Mouse (Mus musculus) left cerebral cortex, postnatal 14 days (tissue): ENCODE measurements around the gene Stk24. TPM values are rescaled to one million over a fixed set of nuclear protein-coding genes. Genes with fewer than 3 reads are reported as not detected.

ENCODE experiments used
- DNase-seq, 2 experiments: peaks; one replicate each; pipeline ENCODE4 v3.0.0; 2021 to 2022; ENCODE audit warnings: low spot score in 2 of 2, mixed read lengths in 1 of 2
- intact Hi-C: fragments of 180-260 bp; cut with DNase I; formaldehyde crosslinking; loops from one replicate; pipeline ENCODE4 v1.15.1; 2025
- total RNA-seq, 2 experiments: library from RNA; stranded (reverse); gene quantifications; 2 replicates each; pipeline ENCODE4 v1.2.3; 2021

Stk24 gene
- total RNA-seq, 2 experiments from 2014 or later: 49.5 to 50.0 TPM

GRCm38 (mm10) chr14:121356336-121356862 lies 23.4 kb downstream of the Stk24 start:
- DNase-seq: no peak
- intact Hi-C loops: no loop called here

GRCm38 (mm10) chr14:121355732-121356131 lies 24.1 kb downstream of the Stk24 start:
- intact Hi-C loops: no loop called here

GRCm38 (mm10) chr14:121353648-121354377 lies 26.0 kb downstream of the Stk24 start:
- intact Hi-C loops: no loop called here
- DNase-seq: no peak

More at GRCm38 (mm10) chr14:121355732-121356131, 24.1 kb downstream of the Stk24 start:
- no peak for DNase-seq

- DNase-seq: no peak
- intact Hi-C loops: no loop called here
These were observed 27.1 kb downstream of the Stk24 start for GRCm38 (mm10) chr14:121352744-121353143.

- DNase-seq: no peak
- intact Hi-C loops: no loop called here
These were observed 28.1 kb downstream of the Stk24 start for GRCm38 (mm10) chr14:121351737-121352136.

- DNase-seq: no peak
- intact Hi-C loops: no loop called here
These were observed 29.8 kb downstream of the Stk24 start for GRCm38 (mm10) chr14:121350011-121350410.

DNA sequence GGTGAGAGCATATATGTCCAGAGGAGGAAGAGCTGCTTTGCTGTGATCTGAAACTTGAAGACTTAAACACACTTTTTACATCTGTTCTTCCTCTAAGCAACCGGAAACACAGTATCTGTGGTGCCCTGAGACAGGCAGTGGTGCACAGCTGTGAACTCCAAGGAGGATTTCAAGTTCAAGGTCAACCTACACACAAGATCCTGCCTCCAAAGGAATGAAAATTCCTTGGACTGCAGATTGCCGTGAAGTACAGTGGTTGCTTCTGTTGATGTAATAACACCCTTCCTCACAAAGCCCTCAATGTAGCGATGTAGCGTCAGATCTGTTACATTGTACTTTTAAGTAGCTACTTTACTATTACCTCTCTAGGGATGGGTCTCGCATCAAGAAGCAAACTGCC lies 30.5 kb downstream of the Stk24 start:
- DNase-seq: no peak
- intact Hi-C loops: no loop called here

- DNase-seq: no peak
- intact Hi-C loops: no loop called here
These were observed 31.6 kb downstream of the Stk24 start for GRCm38 (mm10) chr14:121348256-121348655.

GRCm38 (mm10) chr14:121347134-121347533 lies 32.7 kb downstream of the Stk24 start:
- intact Hi-C loops: no loop called here
- no peak for DNase-seq

DNA sequence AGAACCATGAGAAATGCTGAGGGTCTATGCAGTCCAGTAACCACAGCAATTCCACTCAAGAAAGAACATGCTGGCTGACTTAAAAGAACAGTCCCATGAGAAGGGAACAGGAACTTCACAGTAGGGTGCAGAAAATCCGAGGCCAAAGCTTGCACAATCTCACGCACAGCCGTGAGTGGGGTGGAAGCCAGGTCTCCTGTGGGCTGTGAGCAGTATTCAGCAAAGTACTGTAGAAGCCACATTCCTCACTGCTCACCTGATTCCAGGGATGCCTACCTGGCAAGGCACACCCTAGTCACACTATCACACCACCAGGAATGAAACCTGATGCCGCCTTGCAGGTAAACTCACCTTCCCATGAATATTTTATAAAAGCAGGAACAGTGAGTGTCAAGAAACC lies 33.2 kb downstream of the Stk24 start:
- no peak for DNase-seq
- intact Hi-C loops: no loop called here

- no peak for DNase-seq
These were observed 33.8 kb downstream of the Stk24 start for GRCm38 (mm10) chr14:121346053-121346452.

GRCm38 (mm10) chr14:121344928-121345327 lies 34.9 kb downstream of the Stk24 start:
- intact Hi-C loops: no loop called here
- DNase-seq: no peak

More at GRCm38 (mm10) chr14:121346053-121346452, 33.8 kb downstream of the Stk24 start:
- intact Hi-C loops: no loop called here

DNA sequence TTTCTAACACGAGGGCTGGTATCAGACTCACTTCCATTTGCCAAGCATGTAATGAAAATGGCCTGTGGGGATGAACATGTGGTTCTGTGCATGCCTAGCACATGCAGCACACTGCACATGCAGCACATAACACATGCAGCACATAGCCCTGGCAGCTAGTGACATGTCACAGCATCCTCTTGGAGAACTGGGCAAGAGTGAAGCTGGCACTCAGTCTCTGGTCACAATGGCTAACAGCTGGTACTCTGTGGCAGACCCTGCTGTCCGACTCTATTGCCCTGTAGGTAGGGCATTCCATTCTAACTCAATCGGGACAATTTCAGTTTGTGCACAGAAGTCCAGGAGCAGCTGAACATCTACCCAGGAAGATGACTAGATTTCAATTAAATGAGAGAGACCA lies 36.9 kb downstream of the Stk24 start:
- intact Hi-C loops: no loop called here

GRCm38 (mm10) chr14:121339951-121340401 lies 39.8 kb downstream of the Stk24 start:
- no peak for DNase-seq
- intact Hi-C loops: no loop called here

More for the DNA sequence above, 36.9 kb downstream of the Stk24 start:
- no peak for DNase-seq

DNA sequence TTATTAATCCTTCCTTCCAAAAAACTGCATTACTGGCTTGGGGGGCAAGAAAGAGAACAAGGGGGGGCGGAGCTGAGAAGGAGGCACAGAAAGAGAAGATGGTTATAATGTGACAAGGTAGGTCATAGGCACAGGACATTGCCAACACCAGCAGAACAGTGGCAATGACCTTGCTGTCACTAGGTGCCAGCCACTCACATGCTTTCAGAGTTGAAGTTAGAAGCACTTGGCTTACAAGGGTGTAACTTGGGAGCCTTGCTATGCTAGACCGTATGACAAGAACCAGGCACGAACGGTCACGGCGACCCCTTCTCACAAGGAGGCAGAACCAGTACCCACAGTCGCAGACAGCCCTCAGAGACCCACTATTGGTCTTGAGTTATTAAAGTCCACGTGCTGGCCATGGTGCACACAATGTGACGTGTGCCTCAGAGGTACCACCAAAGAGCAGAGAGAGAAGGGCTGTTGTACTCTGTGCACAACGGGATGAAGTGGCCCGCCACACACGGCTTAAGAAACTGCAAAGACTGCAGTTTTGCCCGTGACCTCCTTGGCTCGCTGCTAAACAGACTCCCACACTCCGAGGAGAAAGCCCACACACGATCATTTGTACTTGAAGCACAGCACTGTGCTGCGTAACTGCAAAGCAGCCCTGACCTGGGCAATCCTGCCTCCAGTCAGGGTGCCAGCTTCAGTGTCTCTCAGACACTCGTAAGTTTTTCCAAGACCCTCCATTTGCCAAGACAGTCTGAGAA lies 40.8 kb downstream of the Stk24 start:
- DNase-seq: no peak
- intact Hi-C loops: no loop called here

- no peak for DNase-seq
- intact Hi-C loops: no loop called here
These were observed 49.8 kb downstream of the Stk24 start for GRCm38 (mm10) chr14:121330090-121330408.

- no peak for DNase-seq
- intact Hi-C loops: no loop called here
These were observed 50.3 kb downstream of the Stk24 start for GRCm38 (mm10) chr14:121329401-121330089.

DNA sequence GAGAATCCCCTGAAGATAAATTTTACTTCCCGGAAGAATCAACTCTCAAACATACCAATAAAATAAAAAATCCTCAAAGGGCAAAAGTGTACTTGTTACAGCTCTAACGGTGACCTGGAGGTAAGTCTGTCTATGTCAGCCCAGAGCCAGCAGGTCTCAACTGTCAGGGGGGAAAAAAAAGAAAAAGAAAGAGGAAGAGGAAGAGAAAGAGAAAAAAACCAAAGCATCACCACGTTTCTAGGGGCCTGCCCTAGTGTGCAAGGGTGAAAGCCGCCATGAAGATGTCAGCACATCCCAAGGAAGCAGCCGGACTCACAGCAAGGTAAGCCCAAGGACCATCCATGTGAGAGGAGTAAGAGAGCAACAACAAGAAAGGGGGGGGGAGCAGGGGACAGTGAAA lies 50.9 kb downstream of the Stk24 start:
- intact Hi-C loops: no loop called here
- no peak for DNase-seq

GRCm38 (mm10) chr14:121326432-121326831 lies 53.4 kb downstream of the Stk24 start:
- intact Hi-C loops: no loop called here

More at GRCm38 (mm10) chr14:121326432-121326831, 53.4 kb downstream of the Stk24 start:
- DNase-seq: no peak
